Mouse (Mus musculus): Measurements from ENCODE around the gene Smco2. TPM values are rescaled to one million over a fixed set of nuclear protein-coding genes. Genes with fewer than 3 reads are reported as not detected.

Gene Smco2
- polyA plus RNA-seq, 1 experiment from 2014 or later, result not detected

DNA sequence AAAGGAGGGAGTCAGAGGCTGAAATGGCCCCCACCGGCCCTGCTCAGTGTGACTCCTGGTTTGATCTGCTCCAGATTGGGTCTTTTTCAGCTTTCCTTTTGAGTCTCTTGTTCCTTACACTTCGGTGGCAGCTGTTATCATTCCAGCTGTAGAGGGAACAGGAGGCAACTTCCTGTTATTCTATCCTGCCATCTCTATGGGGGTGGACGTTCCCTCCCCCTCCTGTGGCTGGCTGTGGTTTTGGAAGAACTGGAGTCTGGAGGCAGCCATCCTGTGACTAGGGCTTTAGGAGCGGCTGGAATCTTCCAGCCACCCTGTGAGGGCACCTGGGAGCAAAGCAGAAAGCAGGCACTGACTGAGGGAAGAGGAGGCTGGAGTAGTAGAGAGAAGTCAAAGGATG lies 34.9 kb downstream of the Smco2 start:
- ATAC-seq (ENCODE audit: low FRiP score) (no peak), DNase-seq (ENCODE audit: low spot score, missing footprints) (no peak)
- peaks cover 3% of the 10 kb centered on the region; the same call in 1 of the 2 replicates for H3K4me1 ChIP-seq (ENCODE audit: control insufficient read depth, insufficient read depth, low read length)
- no peak overlapping the region for H3K4me2 ChIP-seq
- H3K4me3 ChIP-seq (ENCODE audit: low read depth, low read length), result no peak overlapping the region
- H3K9me3 ChIP-seq (ENCODE audit: control insufficient read depth, low read length), result no peaks in the 10 kb centered on the region
- no peak overlapping the region for H3K9ac ChIP-seq (ENCODE audit: low read length)
- H3K27me3 ChIP-seq (ENCODE audit: control insufficient read depth, insufficient read depth, low read length), result no peaks in the 10 kb centered on the region
- WGBS, result 52% methylated on average over 4 of the region's 4 CpGs
- H3K27ac ChIP-seq (ENCODE audit: low read depth, low read length), result no peak overlapping the region
- no peaks in the 10 kb centered on the region for H3K36me3 ChIP-seq (ENCODE audit: control insufficient read depth, insufficient read depth, low read length)

DNA sequence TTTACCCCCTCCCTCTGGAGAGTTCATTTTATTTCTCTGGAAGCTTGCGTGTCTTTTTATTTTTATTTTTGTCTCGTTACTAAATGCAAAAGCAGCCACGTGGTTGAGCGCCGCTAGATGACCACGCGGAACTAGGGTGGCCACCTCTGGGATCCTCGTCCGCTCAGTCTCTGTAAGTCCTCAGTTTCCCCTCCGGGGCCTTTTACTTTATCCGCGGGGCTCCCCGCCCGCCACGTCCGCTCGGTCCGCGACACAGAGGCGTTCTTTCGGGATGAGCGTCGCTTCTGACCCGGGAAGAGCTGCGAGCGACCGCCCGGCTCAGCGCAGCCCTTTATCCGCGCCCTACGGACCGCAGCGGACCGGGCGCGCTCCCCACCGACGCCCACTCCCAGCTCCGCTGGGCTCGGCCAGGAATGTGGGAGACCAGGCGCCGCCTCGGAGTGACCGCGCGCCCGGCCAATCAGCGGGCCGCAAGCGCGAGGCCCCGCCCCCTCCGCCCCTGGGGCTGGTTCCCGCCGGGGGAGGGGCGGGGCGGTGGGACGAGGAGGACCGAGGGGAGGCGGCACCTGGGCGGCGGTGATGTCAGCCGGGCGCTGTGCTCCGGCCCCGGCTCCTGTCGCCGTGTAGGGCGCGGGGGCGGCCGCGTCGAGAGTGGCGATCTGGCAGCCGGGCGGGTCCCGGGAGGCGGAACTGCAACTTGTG lies 38.2 kb downstream of the Smco2 start, which contains the start of gene Ppfibp1:
Gene Ppfibp1, plus strand, starts transcription at position 530 of the 702 bp plus-strand sequence.
- ATAC-seq (ENCODE audit: low FRiP score) (peak; percentile 97), DNase-seq (ENCODE audit: low spot score, missing footprints) (peak; percentile 100)
- Histone ChIP-seq H3K4me1 (ENCODE audit: control insufficient read depth, insufficient read depth, low read length) (peaks cover 5% of the 10 kb centered on the region), H3K27ac (ENCODE audit: low read depth, low read length) (no peak within 1 kb of the TSS), H3K9me3 (ENCODE audit: control insufficient read depth, low read length) (no peaks in the 10 kb centered on the region), H3K27me3 (ENCODE audit: control insufficient read depth, insufficient read depth, low read length) (no peaks in the 10 kb centered on the region), H3K4me3 (ENCODE audit: low read depth, low read length) (peak within 1 kb of the TSS; percentile 71), H3K9ac (ENCODE audit: low read length) (peak within 1 kb of the TSS; percentile 66), H3K4me2 (peak within 1 kb of the TSS; percentile 64), H3K36me3 (ENCODE audit: control insufficient read depth, insufficient read depth, low read length) (no peaks in the 10 kb centered on the region)
- WGBS, result under 1% methylated on average over 75 of the region's 80 CpGs

DNA sequence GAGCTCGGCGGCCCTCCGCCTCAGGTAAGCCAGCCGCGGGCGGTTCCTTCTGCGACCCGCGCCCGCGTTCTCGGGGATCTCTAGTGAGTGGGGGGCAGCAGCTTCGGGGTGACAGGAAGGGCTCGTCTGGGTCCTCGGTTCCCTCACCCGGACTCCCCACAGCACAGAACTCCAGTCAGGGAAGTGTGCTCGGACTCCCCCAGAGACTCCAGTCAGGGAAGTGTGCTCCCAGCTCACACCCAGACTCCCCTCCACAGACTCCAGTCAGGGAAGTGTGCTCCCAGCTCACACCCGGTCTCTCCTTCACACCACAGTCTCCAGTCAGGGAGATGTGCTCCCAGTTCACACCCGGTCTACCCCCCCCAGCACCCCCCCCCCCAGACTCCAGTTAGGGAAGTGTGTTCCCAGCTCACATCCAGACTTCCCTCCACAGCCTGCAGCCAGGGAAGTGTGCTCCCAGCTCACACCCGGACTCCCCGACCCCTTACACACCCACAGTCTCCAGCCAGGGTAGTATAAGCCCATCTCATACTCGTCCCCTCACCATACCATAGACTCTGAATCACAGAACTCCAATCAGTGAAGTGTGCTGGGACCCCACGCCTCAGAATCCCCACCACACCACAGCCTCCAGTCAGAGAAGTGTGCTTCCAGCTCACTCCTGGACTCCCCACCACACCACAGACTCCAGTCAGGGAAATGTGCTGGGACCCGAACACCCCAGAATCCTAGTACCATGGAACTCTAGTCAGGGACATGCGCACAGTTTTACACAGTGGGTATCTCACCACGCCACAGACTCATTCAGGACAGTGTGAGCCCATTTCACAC lies 39.0 kb downstream of the Smco2 start:
- Histone ChIP-seq H3K27me3 (ENCODE audit: control insufficient read depth, insufficient read depth, low read length) (no peaks in the 10 kb centered on the region), H3K4me1 (ENCODE audit: control insufficient read depth, insufficient read depth, low read length) (peaks cover 5% of the 10 kb centered on the region)

DNA sequence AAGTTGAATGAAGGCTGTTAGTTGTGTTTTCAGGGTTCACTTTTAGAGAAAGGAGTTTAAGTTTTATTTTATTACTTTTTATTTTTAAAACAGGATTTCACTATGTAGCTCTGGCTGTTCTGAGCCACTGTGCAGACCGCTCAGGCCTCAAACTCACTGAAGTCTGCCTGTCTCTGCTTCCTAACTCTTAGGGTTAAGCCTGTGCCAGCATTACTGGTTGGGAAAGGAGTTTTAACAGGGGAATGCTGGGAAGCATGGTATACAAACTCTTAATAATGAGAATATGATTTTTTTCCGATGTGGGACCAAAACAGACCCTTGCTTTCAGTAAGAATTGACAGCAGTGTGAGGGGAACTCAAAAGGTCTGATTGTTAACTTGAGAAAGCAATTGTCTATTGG lies 40.3 kb downstream of the Smco2 start:
- Histone ChIP-seq H3K9ac (ENCODE audit: low read length) (no peak overlapping the region), H3K4me1 (ENCODE audit: control insufficient read depth, insufficient read depth, low read length) (peaks cover 5% of the 10 kb centered on the region), H3K36me3 (ENCODE audit: control insufficient read depth, insufficient read depth, low read length) (no peaks in the 10 kb centered on the region), H3K9me3 (ENCODE audit: control insufficient read depth, low read length) (no peaks in the 10 kb centered on the region), H3K27me3 (ENCODE audit: control insufficient read depth, insufficient read depth, low read length) (no peaks in the 10 kb centered on the region), H3K4me3 (ENCODE audit: low read depth, low read length) (no peak overlapping the region), H3K4me2 (no peak overlapping the region; the same call in 1 of the 2 replicates), H3K27ac (ENCODE audit: low read depth, low read length) (no peak overlapping the region)
- ATAC-seq (ENCODE audit: low FRiP score), result no peak
- WGBS, result 66% methylated on average over 2 of the region's 2 CpGs
- no peak for DNase-seq (ENCODE audit: low spot score, missing footprints)

More for the DNA sequence above, 39.0 kb downstream of the Smco2 start:
- peak; percentile 88 for DNase-seq (ENCODE audit: low spot score, missing footprints)
- ATAC-seq (ENCODE audit: low FRiP score), result peak; percentile 72
- WGBS, result 11% methylated on average over 19 of the region's 26 CpGs
- Histone ChIP-seq H3K9ac (ENCODE audit: low read length) (peak overlapping the region; percentile 66), H3K4me3 (ENCODE audit: low read depth, low read length) (peak overlapping the region; percentile 71), H3K4me2 (peak overlapping the region; percentile 64), H3K9me3 (ENCODE audit: control insufficient read depth, low read length) (no peaks in the 10 kb centered on the region), H3K27ac (ENCODE audit: low read depth, low read length) (no peak overlapping the region), H3K36me3 (ENCODE audit: control insufficient read depth, insufficient read depth, low read length) (no peaks in the 10 kb centered on the region)

DNA sequence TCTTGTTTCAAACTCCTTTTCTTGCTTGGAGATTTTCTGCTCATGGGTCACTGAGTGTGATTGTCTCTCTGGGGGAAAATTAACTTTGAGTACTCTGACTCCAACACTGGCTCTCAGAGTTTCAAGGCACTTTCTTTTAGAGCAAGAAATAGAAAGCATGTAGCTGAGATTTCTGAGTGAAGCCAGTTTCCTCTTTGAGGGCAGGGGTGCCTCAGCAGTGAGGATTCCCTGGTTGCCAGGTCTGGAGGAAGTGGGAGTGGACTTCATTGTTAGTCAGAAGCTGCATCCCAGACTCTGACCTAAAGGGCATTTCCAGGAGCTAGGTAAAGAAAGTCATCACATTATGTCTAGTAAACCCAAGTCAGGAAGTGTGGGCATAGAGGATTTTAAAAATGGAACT lies 40.7 kb downstream of the Smco2 start:
- Histone ChIP-seq H3K4me1 (ENCODE audit: control insufficient read depth, insufficient read depth, low read length) (peaks cover 5% of the 10 kb centered on the region), H3K9ac (ENCODE audit: low read length) (no peak overlapping the region), H3K4me3 (ENCODE audit: low read depth, low read length) (no peak overlapping the region), H3K27ac (ENCODE audit: low read depth, low read length) (no peak overlapping the region), H3K9me3 (ENCODE audit: control insufficient read depth, low read length) (no peaks in the 10 kb centered on the region), H3K36me3 (ENCODE audit: control insufficient read depth, insufficient read depth, low read length) (no peaks in the 10 kb centered on the region), H3K27me3 (ENCODE audit: control insufficient read depth, insufficient read depth, low read length) (no peaks in the 10 kb centered on the region), H3K4me2 (peak overlapping the region; percentile 9; the same call in 1 of the 2 replicates)
- no peak for ATAC-seq (ENCODE audit: low FRiP score)
- DNase-seq (ENCODE audit: low spot score, missing footprints), result no peak

DNA sequence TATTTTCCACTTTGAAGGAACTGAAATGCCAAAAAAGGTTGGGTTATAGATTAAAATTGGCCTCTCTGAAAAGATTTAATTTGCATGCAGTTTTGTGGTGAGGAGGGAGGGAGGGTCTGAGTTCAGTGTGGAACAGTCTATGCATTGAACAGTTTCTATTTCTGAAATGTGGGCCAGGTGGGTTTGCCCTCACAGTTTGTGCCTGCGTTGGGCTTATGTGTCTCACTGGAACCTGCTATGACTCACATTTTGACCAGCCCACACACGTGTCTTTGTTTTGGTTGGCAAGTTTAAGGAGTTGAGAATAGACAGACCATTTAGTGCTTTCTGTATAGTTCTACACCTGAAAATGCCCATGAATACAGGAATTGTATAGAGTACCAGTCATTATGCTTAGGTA lies 44.0 kb downstream of the Smco2 start:
- Histone ChIP-seq H3K4me1 (ENCODE audit: control insufficient read depth, insufficient read depth, low read length) (peaks cover 4% of the 10 kb centered on the region), H3K36me3 (ENCODE audit: control insufficient read depth, insufficient read depth, low read length) (no peaks in the 10 kb centered on the region), H3K27me3 (ENCODE audit: control insufficient read depth, insufficient read depth, low read length) (no peaks in the 10 kb centered on the region), H3K9me3 (ENCODE audit: control insufficient read depth, low read length) (no peaks in the 10 kb centered on the region), H3K9ac (ENCODE audit: low read length) (no peak overlapping the region), H3K4me2 (no peak overlapping the region), H3K27ac (ENCODE audit: low read depth, low read length) (no peak overlapping the region), H3K4me3 (ENCODE audit: low read depth, low read length) (no peak overlapping the region)
- no peak for DNase-seq (ENCODE audit: low spot score, missing footprints)
- no peak for ATAC-seq (ENCODE audit: low FRiP score)
- WGBS, result 83% methylated on average over 2 of the region's 2 CpGs

DNA sequence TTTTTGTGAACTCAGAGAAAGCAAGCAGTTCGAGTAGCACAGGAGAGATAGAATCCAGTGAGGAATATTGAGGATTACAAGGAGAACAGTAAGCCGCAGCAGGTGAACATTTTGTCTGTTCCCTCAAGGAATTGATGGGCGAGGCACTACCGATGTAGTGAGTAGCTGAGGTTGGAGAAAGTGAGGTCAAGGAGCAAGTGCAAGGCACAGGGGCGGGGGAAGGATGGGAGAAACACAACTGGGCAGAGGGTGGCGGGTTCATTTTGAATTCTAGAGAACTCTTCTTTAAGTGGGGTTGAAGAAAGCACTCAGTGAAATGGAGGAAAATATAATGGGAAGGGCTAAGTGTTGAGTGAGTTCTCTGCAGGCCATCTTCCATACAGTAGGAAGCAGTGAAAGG lies 48.8 kb downstream of the Smco2 start:
- Histone ChIP-seq H3K9ac (ENCODE audit: low read length) (no peak overlapping the region), H3K4me3 (ENCODE audit: low read depth, low read length) (no peak overlapping the region), H3K9me3 (ENCODE audit: control insufficient read depth, low read length) (no peaks in the 10 kb centered on the region), H3K27ac (ENCODE audit: low read depth, low read length) (no peak overlapping the region), H3K4me1 (ENCODE audit: control insufficient read depth, insufficient read depth, low read length) (no peaks in the 10 kb centered on the region), H3K27me3 (ENCODE audit: control insufficient read depth, insufficient read depth, low read length) (no peaks in the 10 kb centered on the region), H3K36me3 (ENCODE audit: control insufficient read depth, insufficient read depth, low read length) (no peaks in the 10 kb centered on the region), H3K4me2 (no peak overlapping the region)
- DNase-seq (ENCODE audit: low spot score, missing footprints) (no peak), ATAC-seq (ENCODE audit: low FRiP score) (no peak)
- WGBS, result 89% methylated on average over 6 of the region's 6 CpGs

DNA sequence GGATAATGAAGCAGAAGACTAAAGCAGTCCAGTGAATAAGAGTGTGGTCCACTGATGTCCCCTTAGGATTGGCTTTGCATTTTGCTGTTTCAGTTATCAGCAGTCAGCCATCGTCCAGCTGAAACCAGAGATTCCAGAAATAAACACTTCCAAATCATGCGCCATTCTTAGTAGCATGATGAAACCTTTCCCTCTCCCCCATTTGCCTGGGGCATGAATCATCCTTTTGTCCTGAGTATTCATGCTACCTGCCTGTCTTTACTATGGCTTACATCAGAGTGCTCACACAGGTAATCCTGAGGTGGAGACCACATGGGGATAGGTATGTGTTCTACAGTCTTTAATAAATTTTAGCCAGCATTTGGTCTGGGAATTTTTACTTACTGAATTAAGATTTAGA lies 49.7 kb downstream of the Smco2 start:
- no peaks in the 10 kb centered on the region for H3K9me3 ChIP-seq (ENCODE audit: control insufficient read depth, low read length)
- no peak overlapping the region for H3K4me2 ChIP-seq
- no peaks in the 10 kb centered on the region for H3K27me3 ChIP-seq (ENCODE audit: control insufficient read depth, insufficient read depth, low read length)
- H3K4me1 ChIP-seq (ENCODE audit: control insufficient read depth, insufficient read depth, low read length), result no peaks in the 10 kb centered on the region
- no peak overlapping the region for H3K9ac ChIP-seq (ENCODE audit: low read length)
- 97% methylated on average over 2 of the region's 2 CpGs for WGBS
- H3K36me3 ChIP-seq (ENCODE audit: control insufficient read depth, insufficient read depth, low read length), result no peaks in the 10 kb centered on the region
- DNase-seq (ENCODE audit: low spot score, missing footprints), result no peak
- H3K4me3 ChIP-seq (ENCODE audit: low read depth, low read length), result no peak overlapping the region
- ATAC-seq (ENCODE audit: low FRiP score), result no peak
- H3K27ac ChIP-seq (ENCODE audit: low read depth, low read length), result no peak overlapping the region

DNA sequence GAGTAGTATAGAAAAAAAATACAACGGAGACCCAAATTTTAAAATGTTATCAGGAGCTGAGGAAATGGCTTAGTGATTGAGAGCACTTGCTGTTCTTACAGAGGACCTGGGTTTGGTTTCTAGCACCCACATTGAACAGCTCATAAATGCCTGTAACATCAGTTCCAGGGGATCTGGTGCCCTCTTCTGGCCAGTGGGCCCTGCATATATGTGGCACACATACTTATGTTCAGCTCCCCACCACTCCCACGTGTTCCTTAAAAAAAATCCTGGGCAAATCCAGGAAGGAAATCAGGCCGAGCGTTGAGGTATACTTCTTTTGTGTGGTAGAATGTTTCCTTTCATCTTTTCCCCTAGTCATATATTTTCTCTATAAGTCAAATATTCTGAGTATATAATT lies 52.0 kb downstream of the Smco2 start:
- H3K4me3 ChIP-seq (ENCODE audit: low read depth, low read length), result no peak overlapping the region
- no peaks in the 10 kb centered on the region for H3K36me3 ChIP-seq (ENCODE audit: control insufficient read depth, insufficient read depth, low read length)
- H3K27ac ChIP-seq (ENCODE audit: low read depth, low read length), result no peak overlapping the region
- no peaks in the 10 kb centered on the region for H3K27me3 ChIP-seq (ENCODE audit: control insufficient read depth, insufficient read depth, low read length)
- WGBS, result 94% methylated on average over 4 of the region's 4 CpGs
- no peak for DNase-seq (ENCODE audit: low spot score, missing footprints)
- ATAC-seq (ENCODE audit: low FRiP score), result no peak
- no peaks in the 10 kb centered on the region for H3K9me3 ChIP-seq (ENCODE audit: control insufficient read depth, low read length)
- H3K9ac ChIP-seq (ENCODE audit: low read length), result no peak overlapping the region
- H3K4me2 ChIP-seq, result no peak overlapping the region
- no peaks in the 10 kb centered on the region for H3K4me1 ChIP-seq (ENCODE audit: control insufficient read depth, insufficient read depth, low read length)

All from midbrain, embryonic 11.5 days (tissue).